Mouse (Mus musculus): ENCODE results near the gene Epha5.

The Epha5 gene

GRCm38 (mm10) chr5:84313619-84314018 is 103.6 kb downstream of the Epha5 start:
- DNase-seq (ENCODE audit: low spot score in 2 of 2), result no peak

GRCm38 (mm10) chr5:84298878-84299736 is 118.1 kb downstream of the Epha5 start:
- no peak for DNase-seq (ENCODE audit: low spot score in 2 of 2)

- DNase-seq (ENCODE audit: low spot score in 2 of 2), result no peak
Measured at GRCm38 (mm10) chr5:84289429-84289977, 127.7 kb downstream of the Epha5 start.

- no peak for DNase-seq (ENCODE audit: low spot score in 2 of 2)
Measured at GRCm38 (mm10) chr5:84281290-84282017, 135.7 kb downstream of the Epha5 start.

- no peak for DNase-seq (ENCODE audit: low spot score in 2 of 2)
Measured at GRCm38 (mm10) chr5:84276996-84277395, 140.2 kb downstream of the Epha5 start.

- DNase-seq (ENCODE audit: low spot score in 2 of 2), result no peak
Measured at GRCm38 (mm10) chr5:84265407-84265806, 151.8 kb downstream of the Epha5 start.

GRCm38 (mm10) chr5:84263999-84264398 is 153.2 kb downstream of the Epha5 start:
- DNase-seq (ENCODE audit: low spot score in 2 of 2), result no peak

GRCm38 (mm10) chr5:84229971-84230370 is 187.2 kb downstream of the Epha5 start:
- no peak for DNase-seq (ENCODE audit: low spot score in 2 of 2)

- no peak for DNase-seq (ENCODE audit: low spot score in 2 of 2)
Measured at GRCm38 (mm10) chr5:84208609-84209008, 208.6 kb downstream of the Epha5 start.

- DNase-seq (ENCODE audit: low spot score in 2 of 2), result no peak
Measured at GRCm38 (mm10) chr5:84193348-84193747, 223.8 kb downstream of the Epha5 start.

GRCm38 (mm10) chr5:84184189-84184588 is 233.0 kb downstream of the Epha5 start:
- no peak for DNase-seq (ENCODE audit: low spot score in 2 of 2)

- DNase-seq (ENCODE audit: low spot score in 2 of 2), result no peak
Measured at GRCm38 (mm10) chr5:84153095-84153494, 264.1 kb downstream of the Epha5 start.

- no peak for DNase-seq (ENCODE audit: low spot score in 2 of 2)
Measured at GRCm38 (mm10) chr5:84142138-84142537, 275.0 kb downstream of the Epha5 start.

- no peak for DNase-seq (ENCODE audit: low spot score in 2 of 2)
Measured at GRCm38 (mm10) chr5:84095947-84096346, 321.2 kb downstream of the Epha5 start.

- no peak for DNase-seq (ENCODE audit: low spot score in 2 of 2)
Measured at GRCm38 (mm10) chr5:84081321-84081720, 335.9 kb downstream of the Epha5 start.

- no peak for DNase-seq (ENCODE audit: low spot score in 2 of 2)
Measured at GRCm38 (mm10) chr5:84070976-84071375, 346.2 kb downstream of the Epha5 start.

- DNase-seq (ENCODE audit: low spot score in 2 of 2), result no peak
Measured at GRCm38 (mm10) chr5:84053880-84054279, 363.3 kb downstream of the Epha5 start.

GRCm38 (mm10) chr5:84037250-84037963 is 379.8 kb downstream of the Epha5 start:
- no peak for DNase-seq (ENCODE audit: low spot score in 2 of 2)
